Mouse (Mus musculus): ENCODE measurements around the gene Wwp2.
"Not testable (repeated sequence)": the region's sequence is repeated elsewhere in the genome, so short reads cannot be mapped to it uniquely, and the experiment has no call there.

Gene Wwp2

DNA sequence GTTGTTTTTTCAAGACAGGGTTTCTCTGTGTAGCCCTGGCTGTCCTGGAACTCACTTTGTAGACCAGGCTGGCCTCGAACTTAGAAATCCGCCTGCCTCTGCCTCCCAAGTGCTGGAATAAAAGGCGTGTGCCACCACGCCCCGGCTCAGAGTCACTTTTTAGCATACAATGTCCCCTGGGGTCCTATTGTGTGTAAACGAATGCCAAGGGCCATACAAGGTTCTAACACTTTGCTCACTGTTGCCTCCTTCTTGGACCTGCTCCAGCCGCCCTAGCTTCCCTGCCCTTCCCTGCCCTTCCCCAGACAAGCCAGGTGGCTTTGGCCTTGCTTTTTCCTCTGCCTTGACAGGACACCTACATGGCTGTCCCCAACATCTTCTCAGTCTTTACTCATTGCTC lies 40.6 kb downstream of the Wwp2 start:
- not testable (repeated sequence) for DNase-seq

DNA sequence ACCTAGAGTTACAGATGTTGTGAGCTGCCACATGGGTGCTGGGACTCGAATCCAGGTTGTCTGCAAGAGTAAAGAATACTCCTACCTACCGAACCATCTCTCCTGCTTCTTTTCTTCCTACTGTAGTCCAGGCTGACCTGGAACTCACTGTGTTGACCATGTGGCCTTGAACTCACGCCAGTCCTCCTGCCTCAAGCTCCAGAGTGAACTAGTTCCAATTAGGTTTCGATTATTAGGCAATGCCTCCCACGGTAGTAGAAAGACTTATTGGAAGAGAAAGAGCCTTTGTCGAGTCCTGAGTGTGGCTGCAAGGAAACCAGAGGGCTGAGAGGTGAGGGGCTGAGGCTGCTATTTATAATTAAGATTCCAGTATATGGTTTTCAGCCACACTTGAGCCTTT lies 42.6 kb downstream of the Wwp2 start:
- DNase-seq = no peak

DNA sequence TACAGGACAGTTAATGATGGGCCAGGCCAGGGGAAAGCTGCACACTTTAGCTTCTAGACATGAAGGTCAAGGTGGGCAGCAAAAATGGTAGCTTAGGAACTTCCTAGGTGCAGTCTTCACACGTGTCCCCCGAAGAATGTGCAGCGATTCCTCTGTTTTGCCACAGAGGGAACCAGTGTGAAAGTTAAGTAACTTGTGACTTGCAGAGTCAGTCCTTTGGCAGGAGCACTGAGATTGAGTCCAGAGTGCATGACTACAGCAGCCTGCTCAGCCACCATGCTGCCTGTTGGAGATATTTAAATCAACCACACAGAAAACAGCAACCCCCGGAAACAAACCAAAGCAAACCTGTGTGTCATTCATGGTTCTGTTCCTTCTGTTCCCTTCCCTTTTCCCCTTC lies 44.3 kb downstream of the Wwp2 start:
- DNase-seq = peak; percentile 17 to 29

DNA sequence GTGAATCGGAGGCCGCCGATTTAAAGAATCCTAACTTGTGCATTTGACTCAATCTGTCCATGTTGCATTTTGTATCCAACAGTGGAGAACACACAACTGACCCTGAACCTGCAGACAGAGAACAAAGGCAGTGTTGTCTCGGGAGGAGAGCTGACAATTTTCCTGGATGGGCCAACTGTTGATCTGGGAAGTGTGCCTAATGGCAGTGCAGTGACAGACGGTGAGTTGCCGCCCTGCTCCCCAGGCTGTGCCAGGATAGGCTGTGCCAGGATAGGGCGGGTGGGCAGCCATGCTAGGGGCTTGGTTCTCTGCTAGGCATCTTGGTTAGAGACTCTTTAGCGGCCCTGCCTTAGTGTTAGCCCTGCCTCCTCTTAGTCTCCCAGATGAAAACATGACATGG lies 47.1 kb downstream of the Wwp2 start:
- no peak for DNase-seq

DNA sequence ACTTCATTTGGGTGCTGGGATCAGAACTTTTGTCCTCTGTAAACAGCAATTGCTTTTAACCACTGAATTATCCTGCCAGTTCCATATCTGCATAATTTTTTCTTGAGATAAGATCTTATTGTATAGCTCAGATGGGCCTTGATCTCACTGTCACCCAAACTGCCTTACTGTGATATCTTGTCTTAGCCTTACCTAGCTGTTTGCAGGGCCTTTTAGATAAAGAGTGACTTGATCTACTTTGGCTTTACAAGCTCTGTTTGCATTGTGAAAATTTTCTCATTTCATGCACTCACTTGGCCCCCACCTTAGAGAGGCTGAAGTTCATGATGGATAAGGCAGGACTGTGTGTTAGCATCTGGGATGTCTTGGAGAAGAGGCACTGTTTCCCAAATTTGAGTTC lies 48.8 kb downstream of the Wwp2 start:
- DNase-seq = no peak

DNA sequence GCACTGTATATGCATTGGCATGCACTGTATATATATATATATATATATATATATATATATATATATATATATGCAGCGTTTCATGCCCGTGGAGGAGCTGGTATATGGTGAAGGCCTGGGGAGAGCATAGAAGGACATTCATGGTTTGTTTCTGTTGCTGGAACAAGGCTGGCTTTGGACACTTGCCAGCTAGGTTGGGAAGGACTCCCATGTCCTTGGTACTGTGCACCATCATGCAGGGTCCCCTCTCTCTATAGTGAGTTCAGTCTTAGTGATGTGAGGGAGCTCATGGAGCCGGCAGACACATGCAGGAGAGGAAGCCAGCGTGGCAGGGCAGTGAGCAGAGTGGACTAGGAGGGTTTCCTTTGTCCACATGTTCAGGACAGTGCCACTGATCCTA lies 52.4 kb downstream of the Wwp2 start:
- DNase-seq = no peak

DNA sequence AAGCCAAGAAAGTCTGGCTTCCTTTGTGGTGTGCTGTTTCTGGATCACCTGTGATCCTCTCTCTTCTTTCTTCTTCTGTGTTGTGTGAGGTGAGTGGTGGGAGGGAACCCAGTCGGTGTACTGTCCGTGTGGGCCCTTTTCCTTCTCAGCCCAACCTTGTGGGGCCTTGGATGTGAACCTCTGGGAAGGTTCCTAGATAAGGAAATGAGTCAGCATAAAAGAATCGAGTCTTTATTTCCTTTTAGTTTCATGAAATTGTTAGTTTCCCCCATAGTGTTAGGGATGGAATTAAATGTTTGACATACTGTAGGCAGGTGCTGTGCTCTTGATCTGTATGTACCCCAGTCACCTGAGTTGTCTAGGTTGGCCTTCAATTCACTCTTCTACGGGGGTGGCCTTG lies 52.9 kb downstream of the Wwp2 start:
- no peak for DNase-seq

DNA sequence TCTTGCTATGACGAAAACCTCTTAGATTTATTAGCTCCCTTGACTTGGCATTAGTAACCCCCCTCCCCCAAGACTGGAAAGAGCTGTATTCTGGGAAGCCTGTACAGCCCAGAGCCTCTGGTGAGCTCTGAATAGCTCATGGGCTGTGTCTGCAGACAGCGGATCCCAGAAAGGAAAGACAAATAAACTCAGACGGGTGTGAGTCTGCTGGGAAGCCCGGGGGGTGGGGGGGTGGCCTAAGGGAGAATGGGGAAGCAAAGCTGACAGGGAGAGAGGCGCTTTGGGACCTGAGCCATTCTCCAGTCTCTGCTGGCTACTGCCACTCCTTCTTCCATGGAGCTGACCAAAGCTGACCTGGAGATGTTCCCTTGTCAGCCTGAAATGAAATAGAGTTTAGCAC lies 53.8 kb downstream of the Wwp2 start:
- DNase-seq = peak; percentile 10 to 32

DNA sequence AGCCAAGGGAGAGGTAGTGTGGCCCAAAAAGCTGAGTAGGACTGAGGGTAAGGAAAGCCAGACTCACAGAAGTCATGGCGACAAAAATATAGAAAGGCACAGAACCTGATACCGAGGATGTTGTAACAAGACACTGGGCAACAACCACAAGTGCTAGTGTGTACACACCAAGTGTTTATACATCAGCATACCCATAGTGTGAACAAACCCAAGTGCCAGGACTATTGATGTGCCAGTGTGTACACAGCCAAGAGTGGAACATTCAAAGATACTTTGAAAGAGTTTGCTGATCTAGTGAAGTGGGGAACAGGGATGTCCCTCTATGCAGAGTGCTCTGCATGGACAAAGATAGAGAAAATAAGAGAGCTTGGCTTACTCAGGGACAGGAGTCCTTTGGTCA lies 54.5 kb downstream of the Wwp2 start:
- no peak for DNase-seq

DNA sequence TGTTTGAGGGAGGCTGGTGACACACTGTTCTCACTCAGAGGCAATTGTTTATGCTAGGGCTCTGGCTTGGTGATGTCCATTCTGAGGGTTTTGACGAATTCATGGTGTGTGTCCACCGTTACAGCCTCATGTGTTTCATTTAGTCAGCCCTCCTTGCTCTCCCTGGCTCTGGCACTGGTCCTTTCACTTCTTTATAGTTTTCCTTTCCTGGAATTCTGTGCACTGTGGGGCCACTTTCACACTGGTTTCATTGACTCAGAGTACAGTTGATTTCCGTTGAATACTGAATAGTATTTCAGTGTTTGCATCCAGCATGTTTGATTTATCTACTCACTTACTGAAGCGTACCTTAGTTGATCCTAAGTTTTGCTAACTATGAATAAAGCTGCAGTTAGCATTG lies 55.0 kb downstream of the Wwp2 start:
- DNase-seq = no peak

DNA sequence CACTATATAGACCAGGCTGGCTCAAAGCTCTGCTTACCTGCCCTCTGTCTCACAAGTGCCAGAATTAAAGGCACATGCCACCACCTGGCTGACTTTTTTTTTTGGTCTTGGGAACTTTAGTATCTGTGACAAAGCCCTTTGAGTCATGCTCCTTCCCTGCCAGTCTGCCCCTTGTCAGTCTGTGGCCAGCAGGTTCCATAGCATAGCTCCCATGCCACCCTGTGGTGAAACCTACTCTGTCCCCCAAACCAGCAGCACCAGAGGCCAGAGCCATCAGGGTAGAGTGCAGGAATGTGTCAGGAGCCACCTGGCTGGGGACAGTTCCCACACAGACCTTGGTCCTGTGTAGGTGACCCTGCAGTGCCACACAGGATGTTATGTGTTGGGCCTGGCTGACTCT lies 55.7 kb downstream of the Wwp2 start:
- DNase-seq = no peak

DNA sequence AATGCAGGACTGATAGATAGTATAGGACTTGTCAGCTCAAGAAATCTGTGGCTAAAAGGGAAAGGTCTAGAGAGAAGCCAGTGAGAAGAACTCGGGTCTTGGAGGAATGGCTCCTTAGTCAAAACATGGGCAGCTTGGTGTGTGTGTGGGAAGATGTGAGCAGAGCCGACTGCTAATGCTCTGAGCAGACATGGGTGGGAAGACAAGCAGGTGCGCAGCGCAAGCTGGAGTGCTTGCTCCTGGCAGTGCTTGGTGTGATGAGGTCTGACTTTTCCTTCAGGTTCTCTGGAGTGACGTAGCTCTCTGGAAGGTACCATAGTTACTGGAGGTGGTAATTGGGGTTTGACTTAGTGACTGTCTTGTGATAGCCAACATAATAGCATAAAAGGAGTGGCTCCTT lies 56.6 kb downstream of the Wwp2 start:
- DNase-seq = no peak

DNA sequence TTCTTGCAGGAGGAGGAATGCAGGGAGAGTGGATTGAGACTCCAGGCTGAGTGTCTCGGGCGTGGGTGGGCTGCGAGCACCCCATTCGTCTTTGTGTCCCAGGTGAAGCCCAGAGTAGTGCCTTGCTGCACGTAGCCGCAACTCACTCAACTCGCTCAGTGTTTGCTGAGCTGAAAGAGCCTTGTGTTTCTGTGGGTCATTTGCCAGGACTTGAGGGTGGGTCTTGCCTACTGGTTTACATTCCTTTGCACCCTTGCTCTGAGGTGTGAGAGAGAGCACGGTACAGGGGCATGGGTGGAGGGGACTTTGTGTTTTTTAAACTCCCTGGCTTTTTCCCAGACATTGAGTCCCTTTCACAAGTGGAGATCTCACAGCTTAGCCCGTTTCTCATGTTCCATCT lies 59.3 kb downstream of the Wwp2 start:
- no peak for DNase-seq

DNA sequence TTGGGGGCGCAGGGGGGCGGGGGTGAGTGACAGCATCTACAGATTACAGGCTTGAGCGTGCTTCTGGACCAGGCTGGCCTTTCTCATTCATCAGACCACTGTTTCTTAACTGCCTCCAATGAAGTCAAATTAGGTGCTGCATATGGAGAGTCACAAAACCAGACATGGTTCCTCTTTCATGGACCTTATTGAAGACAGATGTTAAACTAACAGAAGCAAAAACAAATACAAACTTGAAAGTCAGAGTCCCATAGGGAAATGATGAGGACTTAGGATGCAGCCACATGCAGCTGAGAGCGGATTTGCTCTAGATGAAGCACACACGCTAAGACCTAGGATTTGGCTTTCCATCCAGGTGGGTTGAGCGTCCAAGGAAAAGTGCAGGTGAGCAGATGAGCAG lies 61.5 kb downstream of the Wwp2 start:
- DNase-seq = no peak

DNA sequence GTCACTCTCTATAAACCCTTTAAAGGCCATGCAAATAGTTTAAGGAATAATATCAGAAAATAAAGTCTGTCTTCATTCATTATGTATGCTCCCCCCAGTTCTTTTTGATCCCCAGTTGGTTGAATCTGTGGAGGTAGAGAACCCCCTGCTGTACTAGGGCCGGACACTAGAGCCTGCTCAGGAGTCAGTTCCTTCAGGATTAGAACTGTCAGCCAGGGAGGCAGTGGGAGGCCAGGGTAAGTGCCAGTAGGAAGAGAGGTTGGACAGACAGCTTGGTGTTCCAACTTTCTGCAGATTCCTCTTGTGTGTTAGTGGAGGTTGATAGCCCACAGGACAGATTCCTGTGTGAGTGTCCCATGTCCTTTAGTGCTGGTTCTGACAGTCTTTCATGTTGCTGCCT lies 62.2 kb downstream of the Wwp2 start:
- no peak for DNase-seq

DNA sequence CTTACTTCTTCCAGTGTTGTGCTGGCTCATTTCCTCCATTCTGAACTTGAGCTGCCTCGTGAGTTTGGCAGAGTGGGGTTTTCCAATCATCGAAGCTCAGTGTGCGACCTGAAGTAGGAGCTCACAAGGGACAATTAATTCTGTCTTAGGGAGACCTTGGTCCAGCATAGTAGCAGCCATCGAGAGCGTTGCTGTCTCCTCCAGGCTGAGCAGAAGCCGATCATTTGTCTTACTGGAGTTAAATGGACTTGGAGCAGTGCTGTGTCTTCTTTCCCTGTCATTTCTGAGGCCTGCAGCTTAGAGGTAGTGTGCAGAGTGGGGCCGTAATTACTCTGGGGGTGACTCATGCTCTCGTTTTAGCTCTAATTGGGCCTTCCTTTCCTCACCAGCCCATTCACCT lies 62.6 kb downstream of the Wwp2 start:
- DNase-seq = no peak

DNA sequence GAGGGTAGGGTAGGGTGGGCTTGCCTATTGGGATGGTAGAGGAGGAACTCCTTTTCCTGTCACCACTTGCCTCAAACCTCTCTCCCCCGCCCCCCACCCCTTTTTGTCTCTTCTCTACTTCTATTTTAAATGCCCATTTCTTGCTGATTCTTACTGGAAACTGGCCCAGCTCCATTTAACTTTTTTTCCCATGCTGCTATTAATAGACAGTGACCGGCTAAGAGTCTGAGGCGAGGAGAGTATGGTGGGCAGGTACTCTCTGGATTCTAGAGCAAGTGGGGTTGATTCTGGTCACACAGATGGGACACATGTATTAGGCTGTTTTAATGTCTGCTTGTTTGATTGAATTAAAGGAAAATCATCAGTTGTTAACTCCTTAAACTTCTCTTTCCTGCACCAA lies 63.4 kb downstream of the Wwp2 start:
- DNase-seq = no peak

DNA sequence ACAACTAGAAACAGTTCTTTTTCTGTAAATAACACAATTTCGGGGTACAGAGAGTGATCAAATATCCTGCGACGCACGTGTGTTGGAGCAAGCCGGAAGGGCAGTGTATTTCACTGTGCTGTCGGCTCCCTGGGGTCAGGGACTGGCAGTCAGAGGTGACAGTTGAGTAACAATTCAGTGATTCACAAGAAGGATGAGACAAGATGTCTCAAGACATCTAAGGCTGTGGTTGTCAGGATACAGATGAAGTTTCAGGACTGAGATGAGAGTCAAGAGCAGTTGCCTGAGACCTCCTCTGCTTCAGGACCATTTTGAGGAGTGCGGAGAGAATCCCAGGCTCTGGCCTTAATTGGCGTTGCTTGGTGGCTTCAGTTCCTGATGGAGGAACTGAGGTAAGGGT lies 66.2 kb downstream of the Wwp2 start:
- no peak for DNase-seq

DNA sequence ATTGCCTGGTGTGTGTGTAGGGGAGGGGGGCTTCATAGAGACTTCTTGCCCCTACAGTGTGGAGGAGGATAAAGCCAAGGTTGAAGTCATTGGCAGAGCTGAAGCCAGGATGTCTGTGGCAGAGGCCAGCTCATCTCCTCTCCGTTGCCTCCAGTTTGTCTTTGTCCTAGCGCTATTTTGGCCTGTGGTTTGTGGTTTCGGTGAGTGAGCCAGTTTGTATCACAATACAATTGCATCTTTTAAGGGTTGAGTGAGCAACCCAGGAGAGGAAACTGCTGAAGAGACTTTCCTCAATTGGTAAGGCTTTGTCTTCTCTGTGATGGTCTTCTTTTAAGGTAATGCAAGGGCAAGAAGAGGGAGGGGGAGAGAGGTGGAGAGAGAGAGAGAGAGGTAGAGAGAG lies 66.8 kb downstream of the Wwp2 start:
- no peak for DNase-seq

DNA sequence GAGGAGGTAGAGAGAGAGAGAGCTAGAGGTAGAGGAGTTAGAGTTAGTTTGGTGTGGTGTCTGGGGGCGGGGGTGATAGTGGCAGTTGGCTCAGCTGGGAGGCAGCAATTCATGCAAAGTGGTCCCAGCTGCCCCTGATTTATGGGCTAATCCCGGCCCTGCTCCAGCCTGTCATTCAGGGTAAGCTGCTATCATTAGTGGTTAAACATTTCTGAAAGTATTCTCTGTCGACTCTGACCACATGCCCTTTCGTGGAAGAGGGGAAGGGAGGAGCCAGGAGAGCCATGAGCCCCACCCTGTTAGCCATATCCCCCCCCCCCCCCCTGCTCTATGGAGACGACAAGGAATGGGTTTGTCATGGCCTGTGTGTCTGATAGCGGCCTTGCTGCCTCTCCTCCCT lies 67.2 kb downstream of the Wwp2 start:
- peak; percentile 19 to 33 for DNase-seq

DNA sequence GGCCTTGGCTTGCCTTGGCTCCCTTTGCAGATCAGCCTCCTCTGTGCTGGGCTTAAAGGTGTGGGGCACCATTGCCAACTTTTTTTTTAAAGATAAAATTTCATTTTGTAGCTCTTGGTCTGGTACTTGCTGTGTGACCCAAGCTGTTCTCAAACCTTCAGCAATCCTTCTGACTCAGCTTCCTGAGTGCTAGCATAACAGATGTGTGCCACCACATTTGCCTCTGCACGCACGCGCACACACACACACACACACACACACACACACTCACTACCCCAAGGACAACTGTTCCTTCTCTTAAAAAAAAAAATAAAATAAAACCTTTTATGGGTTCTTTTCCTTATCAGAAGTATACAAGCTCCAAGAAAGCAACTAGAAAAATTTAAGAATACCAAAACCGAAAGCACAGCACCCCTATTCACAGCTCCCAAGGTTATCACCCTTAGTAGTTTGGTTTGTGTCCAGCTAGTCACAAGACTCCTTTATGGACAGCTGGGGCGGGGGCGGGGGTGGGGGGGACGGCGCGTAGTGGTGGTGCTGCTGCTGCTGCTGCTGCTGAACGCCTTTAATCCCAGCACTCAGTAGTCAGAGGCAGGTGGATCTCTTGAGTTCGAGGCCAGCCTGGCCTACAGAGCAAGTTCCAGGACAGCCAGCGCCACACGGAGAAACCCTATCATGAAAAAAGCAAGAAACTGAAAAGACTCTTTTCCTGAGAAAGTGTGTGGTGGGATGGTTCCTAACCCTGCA lies 68.2 kb downstream of the Wwp2 start:
- no peak for DNase-seq

DNA sequence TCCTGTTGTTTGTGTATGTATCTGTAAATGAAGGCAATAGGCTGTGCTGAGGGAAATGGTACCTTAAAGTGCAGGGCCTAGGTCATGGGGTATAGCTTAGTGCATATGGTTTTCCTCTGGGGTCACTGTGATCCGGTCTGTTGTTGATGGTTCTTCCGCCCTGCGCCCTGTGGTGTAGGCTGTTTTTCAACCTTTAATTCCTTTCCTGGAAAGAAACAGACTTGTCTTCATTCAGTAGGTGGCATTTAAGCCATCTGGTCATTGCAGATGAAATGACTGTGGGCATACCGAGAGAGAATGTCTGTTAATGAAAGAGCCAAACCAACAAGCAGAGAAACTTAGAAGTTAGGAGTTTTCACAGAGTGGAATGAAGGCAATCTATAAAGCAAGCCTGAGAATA lies 69.1 kb downstream of the Wwp2 start:
- DNase-seq = no peak

DNA sequence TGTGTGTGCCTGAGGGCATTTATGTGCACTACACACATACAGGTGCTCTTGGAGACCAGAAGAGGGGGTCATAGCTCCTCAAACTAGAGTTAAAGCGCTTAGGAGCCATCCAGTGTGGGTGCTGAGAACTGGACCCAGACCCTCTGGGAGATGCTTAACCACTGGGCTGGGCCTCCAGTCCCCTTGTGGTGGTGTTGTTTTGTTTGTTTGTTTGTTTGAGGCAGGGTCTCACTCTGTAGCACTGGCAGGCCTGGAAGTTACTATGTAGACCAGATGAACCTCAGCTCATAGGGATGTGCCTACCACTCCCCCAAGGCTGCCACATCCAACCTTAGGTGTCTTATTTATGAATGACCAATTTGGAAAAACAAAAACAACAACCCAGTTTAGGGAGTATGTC lies 70.9 kb downstream of the Wwp2 start:
- DNase-seq = no peak

DNA sequence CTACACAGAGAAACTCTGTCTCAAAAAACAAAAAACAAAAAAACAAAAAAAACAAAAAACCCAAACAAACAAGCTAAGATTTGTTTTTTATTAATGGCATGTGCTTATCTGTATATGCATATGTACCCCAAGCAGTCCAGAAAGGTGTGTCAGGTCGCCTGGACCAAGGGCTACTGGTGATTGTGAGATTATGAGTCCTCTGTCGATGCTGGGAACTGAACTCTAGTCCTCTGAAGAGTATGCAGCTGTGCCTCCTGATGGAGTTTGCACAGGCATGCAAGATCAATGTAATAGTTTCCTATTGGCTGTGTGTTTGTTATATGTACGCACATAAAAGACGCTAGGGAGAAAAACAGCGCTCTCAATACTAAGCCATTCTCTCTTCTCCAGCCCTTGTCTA lies 74.0 kb downstream of the Wwp2 start:
- no peak for DNase-seq

DNA sequence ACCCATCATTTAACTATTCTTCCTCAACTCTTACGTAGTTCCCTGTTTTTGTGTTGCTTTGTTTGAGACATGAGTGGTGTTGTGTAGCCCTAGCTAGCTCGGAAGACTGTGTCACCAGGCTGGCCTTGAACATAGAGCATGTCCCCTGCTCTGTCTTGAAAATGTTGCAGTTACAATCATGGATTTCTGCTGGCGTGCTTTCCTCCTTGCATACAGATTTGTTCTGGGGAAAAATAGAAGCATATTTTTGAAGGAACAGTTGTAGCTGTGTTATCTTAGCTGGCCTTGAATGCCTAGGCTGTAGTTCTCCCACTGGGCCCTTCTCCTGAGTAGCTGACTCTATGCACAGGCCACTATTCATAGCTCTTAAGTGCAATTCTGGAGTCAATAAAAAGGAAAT lies 74.6 kb downstream of the Wwp2 start:
- no peak for DNase-seq

DNA sequence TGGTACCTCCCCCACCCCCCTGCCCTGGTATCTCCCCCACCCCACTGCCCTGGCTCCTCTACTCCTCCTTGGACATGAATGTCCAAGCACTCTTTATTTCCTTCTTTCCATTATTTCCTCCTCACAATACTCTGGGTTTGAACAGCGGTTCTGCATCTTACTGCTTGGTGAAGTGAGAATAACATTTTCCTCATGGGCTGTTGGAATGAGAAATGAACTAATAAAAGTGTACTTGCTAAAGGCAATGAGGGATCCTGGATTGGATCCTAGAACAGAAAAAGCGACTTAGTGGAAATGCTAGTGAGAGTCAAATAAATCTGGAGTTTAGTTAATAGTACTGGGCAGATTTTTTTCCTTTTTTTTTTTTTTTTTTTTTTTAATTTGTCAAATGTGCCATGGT lies 77.1 kb downstream of the Wwp2 start:
- no peak for DNase-seq

Data from kidney, postnatal 36 days (tissue).